Comparison of ENCODE assay signal across 13 mouse cellular contexts in genomic region chr1:77229561-77229960, GRCm38 (mm10).
"Had no signal": no experiment of that assay in that cellular context is flagged by ENCODE, and none has a peak within 500 bp of the region (broad histone marks: within the 10 kb centered on the region; RNA-seq: fewer than 3 reads in every experiment).

No protein-coding gene starts in this region.

- ATAC-seq: midbrain, embryonic 15.5 days had no signal

- H3K27me3 ChIP-seq: midbrain, embryonic 15.5 days; neural tube, embryonic 13.5 days had no signal

- DNase-seq: kidney, adult 9 months; kidney, postnatal 36 days; layer of hippocampus, adult 9-11 months; left cerebral cortex, postnatal 4 days; lung, adult 18-20 months; right cerebral cortex, adult 18-20 months; right cerebral cortex, postnatal 25 days; thymus, postnatal 4 days had no signal

- H3K27ac ChIP-seq: kidney, postnatal 0 days; limb, embryonic 13.5 days; liver, embryonic 14.5 days; midbrain, embryonic 15.5 days; neural tube, embryonic 13.5 days had no signal

- H3K4me3 ChIP-seq: limb, embryonic 13.5 days; midbrain, embryonic 15.5 days; neural tube, embryonic 13.5 days had no signal

- H3K9ac ChIP-seq: limb, embryonic 13.5 days; liver, embryonic 14.5 days; midbrain, embryonic 15.5 days; neural tube, embryonic 13.5 days had no signal

- H3K9me3 ChIP-seq: limb, embryonic 13.5 days; midbrain, embryonic 15.5 days; neural tube, embryonic 13.5 days had no signal

- H3K36me3 ChIP-seq: limb, embryonic 13.5 days; midbrain, embryonic 15.5 days; neural tube, embryonic 13.5 days had no signal

- H3K4me2 ChIP-seq: limb, embryonic 13.5 days; midbrain, embryonic 15.5 days; neural tube, embryonic 13.5 days had no signal
